Mouse (Mus musculus) stomach, postnatal 0 days (tissue): Measurements from ENCODE around the gene Kif6. TPM values are rescaled to one million over a fixed set of nuclear protein-coding genes. Genes with fewer than 3 reads are reported as not detected.

Experiments used
- ATAC-seq: fragments of 200-750 bp; cut with Nextera tagmentation; 2 replicates; pipeline ENCODE4 v1.8.0; 2017; ENCODE audit not compliant: low FRiP score, low TSS enrichment
- DNase-seq: peaks from one replicate; pipeline ENCODE4 v3.0.0-alpha.2; 2016; ENCODE audit warnings: low spot score
- H3K27ac ChIP-seq: fragments of 300-500 bp; sonication (generic); replicated peaks from 2 replicates; pipeline ENCODE4 v1.5.1; 2014; ENCODE audit warnings: mild to moderate bottlenecking, control low read depth
- H3K27me3 ChIP-seq: fragments of 300-500 bp; sonication (generic); 2 replicates; pipeline ENCODE4 v1.6.1; 2014; ENCODE audit warnings: low read length; ENCODE audit not compliant: control insufficient read depth, insufficient read depth
- H3K36me3 ChIP-seq: fragments of 300-500 bp; sonication (generic); 2 replicates; pipeline ENCODE4 v1.6.1; 2014; ENCODE audit warnings: low read length, mixed read lengths; ENCODE audit not compliant: control insufficient read depth, insufficient read depth
- H3K4me1 ChIP-seq: fragments of 300-500 bp; sonication (generic); replicated peaks from 2 replicates; pipeline ENCODE4 v1.6.1; 2014; ENCODE audit warnings: antibody characterized with exemption; ENCODE audit not compliant: control insufficient read depth, insufficient read depth
- H3K4me2 ChIP-seq: fragments of 300-500 bp; sonication (generic); replicated peaks from 2 replicates; pipeline ENCODE4 v1.6.1; 2014; ENCODE audit warnings: low read depth, mild to moderate bottlenecking, control low read depth, moderate library complexity
- H3K4me3 ChIP-seq: fragments of 300-500 bp; sonication (generic); 2 replicates; pipeline ENCODE4 v1.5.1; 2014; ENCODE audit warnings: low read depth, low read length, control low read depth
- H3K9ac ChIP-seq: fragments of 300-500 bp; sonication (generic); 2 replicates; pipeline ENCODE4 v1.6.1; 2014; ENCODE audit warnings: mild to moderate bottlenecking, low read length, control low read depth, mixed read lengths
- H3K9me3 ChIP-seq: fragments of 300-500 bp; sonication (generic); 2 replicates; pipeline ENCODE4 v1.6.1; 2016; ENCODE audit warnings: low read length; ENCODE audit not compliant: control insufficient read depth
- CTCF ChIP-seq: IDR thresholded peaks from 2 replicates; pipeline ENCODE4 v1.5.1; 2016; ENCODE audit warnings: antibody characterized with exemption, low read depth, mild to moderate bottlenecking, moderate library complexity
- EP300 ChIP-seq: optimal IDR thresholded peaks from 2 replicates; pipeline ENCODE3; 2016; ENCODE audit warnings: antibody characterized with exemption
- WGBS: fragments of 180-500 bp; shearing (Covaris S2); extraction: QIAGEN DNeasy Blood & Tissue Kit; methylation state at CpG from one replicate; pipeline ENCODE4 v1.1.7; 2014; 5-methylcytosine and 5-hydroxymethylcytosine counted together
- polyA plus RNA-seq: library from polyadenylated mRNA; unstranded; fragments of >200 nt; fragmentation: Nextera tagmentation; extraction: Ambion mirVana; gene quantifications from 2 replicates; pipeline ENCODE4 v1.2.1, GENCODE M21; 2015

Gene Kif6
- polyA plus RNA-seq, 1 experiment from 2014 or later, result 0.85 TPM

GRCm38 (mm10) chr17:49633041-49633440, 18.1 kb downstream of the Kif6 start:
- Histone ChIP-seq H3K9ac (no peak overlapping the region), H3K4me1 (no peaks in the 10 kb centered on the region), H3K27ac (no peak overlapping the region), H3K36me3 (no peaks in the 10 kb centered on the region), H3K9me3 (no peaks in the 10 kb centered on the region), H3K4me2 (no peak overlapping the region), H3K27me3 (no peaks in the 10 kb centered on the region), H3K4me3 (no peak overlapping the region)
- TF ChIP-seq EP300 (no peak), CTCF (no peak)
- DNase-seq, result no peak
- ATAC-seq, result no peak
- 37% methylated on average over 8 of the region's 8 CpGs for WGBS

DNA sequence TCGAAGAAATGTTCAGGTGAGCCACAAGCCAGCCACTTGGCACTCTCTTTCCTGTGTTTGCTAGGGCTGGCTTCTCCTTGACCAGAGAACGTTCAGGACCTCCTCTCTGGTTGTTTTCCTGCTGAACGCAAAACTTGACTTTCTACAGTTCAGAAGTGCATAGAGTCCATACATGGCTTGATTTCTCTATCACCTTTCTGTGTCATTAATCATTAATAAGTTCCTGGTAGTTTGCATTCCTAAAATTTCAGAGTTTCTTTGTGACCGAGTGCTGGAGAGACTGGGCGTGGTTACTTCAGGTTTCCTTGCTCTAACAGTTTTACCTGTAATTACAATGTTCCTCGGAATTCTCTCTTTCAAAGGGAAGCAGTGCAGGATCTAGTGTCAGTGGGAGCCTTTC, 27.0 kb downstream of the Kif6 start:
- H3K4me3 ChIP-seq, result no peak overlapping the region
- ATAC-seq (peak; percentile 56; the same call in 1 of the 2 replicates), DNase-seq (no peak)
- WGBS, result 56% methylated on average over 6 of the region's 6 CpGs
- H3K9ac ChIP-seq, result no peak overlapping the region
- H3K4me1 ChIP-seq, result no peaks in the 10 kb centered on the region
- no peaks in the 10 kb centered on the region for H3K27me3 ChIP-seq
- H3K36me3 ChIP-seq, result no peaks in the 10 kb centered on the region
- H3K27ac ChIP-seq, result 0 out of 2 replicates have a peak overlapping the region, but pooled peaks have one; percentile 4
- no peaks in the 10 kb centered on the region for H3K9me3 ChIP-seq
- TF ChIP-seq CTCF, result no peak
- no peak for TF ChIP-seq EP300
- H3K4me2 ChIP-seq, result no peak overlapping the region

DNA sequence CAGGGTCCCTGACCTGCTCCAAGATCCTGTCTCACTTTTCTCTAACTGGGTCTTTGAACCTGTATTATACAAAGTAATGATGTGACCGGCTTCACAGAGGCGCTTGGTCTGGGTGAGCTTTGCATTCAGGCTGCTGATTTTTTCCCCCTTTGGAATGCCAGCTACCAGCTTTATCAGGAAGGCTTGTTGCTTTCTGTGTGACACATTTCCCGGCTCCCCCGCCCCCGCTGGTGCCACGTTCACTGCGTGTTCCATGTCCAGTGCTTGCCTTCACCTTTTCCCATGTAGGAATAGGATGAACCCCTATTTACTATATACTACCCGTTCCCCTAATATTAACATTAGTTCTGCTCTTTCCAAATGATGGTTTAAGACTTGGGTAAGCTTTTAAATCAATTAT, 27.4 kb downstream of the Kif6 start:
- H3K36me3 ChIP-seq, result no peaks in the 10 kb centered on the region
- DNase-seq (peak; percentile 39), ATAC-seq (no peak)
- H3K27ac ChIP-seq, result 0 out of 2 replicates have a peak overlapping the region, but pooled peaks have one; percentile 4
- H3K4me2 ChIP-seq, result no peak overlapping the region
- H3K9ac ChIP-seq, result no peak overlapping the region
- H3K4me1 ChIP-seq, result no peaks in the 10 kb centered on the region
- TF ChIP-seq EP300, result no peak
- no peak for TF ChIP-seq CTCF
- 82% methylated on average over 8 of the region's 8 CpGs for WGBS
- H3K4me3 ChIP-seq, result no peak overlapping the region
- H3K9me3 ChIP-seq, result no peaks in the 10 kb centered on the region
- H3K27me3 ChIP-seq, result no peaks in the 10 kb centered on the region

GRCm38 (mm10) chr17:49642889-49643490, 28.1 kb downstream of the Kif6 start:
- Histone ChIP-seq H3K27ac (no peak overlapping the region), H3K9me3 (no peaks in the 10 kb centered on the region), H3K27me3 (no peaks in the 10 kb centered on the region), H3K4me2 (no peak overlapping the region), H3K36me3 (no peaks in the 10 kb centered on the region), H3K4me3 (no peak overlapping the region), H3K9ac (no peak overlapping the region), H3K4me1 (no peaks in the 10 kb centered on the region)
- no peak for ATAC-seq
- DNase-seq, result peak; percentile 24
- 87% methylated on average over 11 of the region's 11 CpGs for WGBS
- TF ChIP-seq EP300 (no peak), CTCF (peak; percentile 49)

- H3K9me3 ChIP-seq, result no peaks in the 10 kb centered on the region
- no peak overlapping the region for H3K9ac ChIP-seq
- no peak for TF ChIP-seq CTCF
- no peak for TF ChIP-seq EP300
- WGBS, result 91% methylated on average over 5 of the region's 5 CpGs
- no peak for ATAC-seq
- H3K4me2 ChIP-seq, result no peak overlapping the region
- H3K4me1 ChIP-seq, result no peaks in the 10 kb centered on the region
- no peak overlapping the region for H3K4me3 ChIP-seq
- no peak overlapping the region for H3K27ac ChIP-seq
- no peaks in the 10 kb centered on the region for H3K27me3 ChIP-seq
- no peak for DNase-seq
- H3K36me3 ChIP-seq, result no peaks in the 10 kb centered on the region
Measured at GRCm38 (mm10) chr17:49646267-49646666, 31.3 kb downstream of the Kif6 start.

DNA sequence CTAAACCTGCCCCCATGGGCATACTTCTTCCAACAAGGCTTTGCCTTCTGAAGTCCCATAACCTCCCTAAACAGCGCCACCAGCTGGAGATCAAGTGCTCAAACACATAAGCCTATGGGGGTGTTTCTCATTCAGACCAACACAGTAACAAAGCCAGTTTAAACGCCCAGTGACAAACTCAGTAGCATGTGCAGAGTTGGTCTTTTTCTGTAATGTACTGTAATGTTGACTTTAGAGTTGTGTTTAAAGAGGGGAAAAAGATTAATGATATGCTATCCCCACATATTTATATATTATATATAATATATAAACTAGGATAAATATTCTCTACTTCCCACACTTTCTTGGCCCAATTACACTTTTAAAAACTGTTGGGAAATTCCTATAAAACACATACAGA, 34.0 kb downstream of the Kif6 start:
- Histone ChIP-seq H3K9me3 (no peaks in the 10 kb centered on the region), H3K36me3 (no peaks in the 10 kb centered on the region), H3K9ac (no peak overlapping the region), H3K27me3 (no peaks in the 10 kb centered on the region), H3K4me3 (no peak overlapping the region), H3K27ac (no peak overlapping the region), H3K4me1 (no peaks in the 10 kb centered on the region), H3K4me2 (no peak overlapping the region)
- DNase-seq, result no peak
- TF ChIP-seq EP300 (no peak), CTCF (peak; percentile 28)
- WGBS, result 55% methylated on average over 2 of the region's 2 CpGs
- no peak for ATAC-seq
